Mouse (Mus musculus) stomach, postnatal 0 days (tissue): ENCODE measurements at regions not wholly inside any gene's neighbourhood (a gene's known extent, or its start where the extent isn't known, plus 50 kb on each side); places are given as distances from the start of the nearest gene placed in this dataset.

Experiments
- CTCF ChIP-seq: IDR thresholded peaks from 2 replicates; pipeline ENCODE4 v1.5.1; 2016; ENCODE audit warnings: antibody characterized with exemption, low read depth, mild to moderate bottlenecking, moderate library complexity
- EP300 ChIP-seq: optimal IDR thresholded peaks from 2 replicates; pipeline ENCODE3; 2016; ENCODE audit warnings: antibody characterized with exemption

DNA sequence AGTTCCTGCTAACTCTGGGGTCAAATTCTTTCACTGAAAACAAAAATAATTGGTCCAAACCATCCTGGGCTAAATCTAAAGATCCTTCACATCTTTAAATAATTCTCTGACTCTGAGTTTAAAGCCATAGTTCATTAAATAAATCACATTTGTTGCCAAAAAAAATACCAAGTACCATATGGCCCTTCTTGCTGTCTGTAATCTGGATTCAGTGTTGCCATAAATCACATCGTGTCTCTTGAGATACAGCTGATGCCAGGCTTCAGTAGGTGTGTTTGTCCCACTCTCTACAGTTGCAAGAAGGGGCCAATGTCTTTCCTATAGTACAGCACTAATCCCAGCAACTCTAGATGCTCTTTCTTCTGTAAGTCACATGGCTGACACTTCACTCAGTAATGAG, 220.0 kb upstream of the Noct start:
- TF ChIP-seq CTCF (no peak), EP300 (no peak)
